Mouse (Mus musculus) thymus, adult 2 months (tissue): ENCODE results near the gene Them7.

ENCODE experiments used
- CTCF ChIP-seq: fragments of 200-500 bp; IDR thresholded peaks from 2 replicates; pipeline ENCODE4 v1.5.1; 2012; ENCODE audit warnings: mild to moderate bottlenecking, control low read depth, low read length, moderate library complexity, borderline replicate concordance; ENCODE audit not compliant: control insufficient read depth, poor library complexity, insufficient read depth; ENCODE audit errors: extremely low read depth
- POLR2A ChIP-seq: fragments of 200-500 bp; IDR thresholded peaks from 2 replicates; pipeline ENCODE4 v1.6.1; 2012; ENCODE audit warnings: mild to moderate bottlenecking, low read length, control low read depth, moderate library complexity; ENCODE audit not compliant: control insufficient read depth, poor library complexity, insufficient read depth; ENCODE audit errors: extremely low read depth

DNA sequence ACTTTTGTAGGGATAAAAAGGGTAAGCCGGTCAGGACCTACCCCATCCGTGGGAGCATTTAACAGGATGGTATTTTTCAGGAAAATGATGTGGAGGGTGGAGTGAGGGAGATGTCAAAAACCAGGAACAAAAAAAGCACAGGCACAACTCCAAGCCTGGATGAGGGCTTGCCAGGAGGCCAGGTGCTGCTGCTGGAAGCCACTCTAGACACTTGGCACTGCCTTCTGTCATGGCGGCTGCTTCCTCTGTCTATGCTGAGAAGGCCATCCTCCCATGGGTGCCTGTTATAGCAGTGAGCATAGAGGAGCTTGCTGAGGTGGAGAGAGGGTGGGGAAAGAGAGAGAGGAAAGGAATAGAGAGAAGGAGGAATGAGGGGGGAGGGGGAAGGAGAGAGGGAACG lies 105.9 kb downstream of the Them7 start:
- TF ChIP-seq CTCF (no peak), POLR2A (no peak)
